Mouse (Mus musculus): ENCODE measurements around the gene Adamts12. TPM values are rescaled to one million over a fixed set of nuclear protein-coding genes. Genes with fewer than 3 reads are reported as not detected.

Gene Adamts12
- polyA plus RNA-seq, 1 experiment from 2014 or later = 0.35 TPM

GRCm38 (mm10) chr15:11210976-11211375 is 146.4 kb downstream of the Adamts12 start:
- WGBS (ENCODE audit: insufficient replicate concordance) = 60% methylated on average over 6 of the region's 6 CpGs
- ATAC-seq (ENCODE audit: insufficient read depth) = no peak

GRCm38 (mm10) chr15:11233906-11234632 is 169.5 kb downstream of the Adamts12 start:
- H3K4me2 ChIP-seq = no peak overlapping the region
- H3K36me3 ChIP-seq (replicated peaks) = no peaks in the 10 kb centered on the region
- H3K9me3 ChIP-seq (replicated peaks) = no peaks in the 10 kb centered on the region
- H3K9ac ChIP-seq = no peak overlapping the region
- no peak overlapping the region for H3K27ac ChIP-seq (replicated peaks)
- no peaks in the 10 kb centered on the region for H3K27me3 ChIP-seq
- no peaks in the 10 kb centered on the region for H3K4me1 ChIP-seq (replicated peaks)
- WGBS (ENCODE audit: insufficient replicate concordance) = 54% methylated on average over 4 of the region's 4 CpGs
- ATAC-seq (ENCODE audit: insufficient read depth) = no peak
- H3K4me3 ChIP-seq (replicated peaks) = no peak overlapping the region

More at GRCm38 (mm10) chr15:11210976-11211375, 146.4 kb downstream of the Adamts12 start:
- Histone ChIP-seq H3K4me1 (replicated peaks) (no peaks in the 10 kb centered on the region), H3K9me3 (replicated peaks) (no peaks in the 10 kb centered on the region), H3K9ac (no peak overlapping the region), H3K36me3 (replicated peaks) (no peaks in the 10 kb centered on the region), H3K4me2 (no peak overlapping the region), H3K4me3 (replicated peaks) (no peak overlapping the region), H3K27me3 (no peaks in the 10 kb centered on the region), H3K27ac (replicated peaks) (no peak overlapping the region)

DNA sequence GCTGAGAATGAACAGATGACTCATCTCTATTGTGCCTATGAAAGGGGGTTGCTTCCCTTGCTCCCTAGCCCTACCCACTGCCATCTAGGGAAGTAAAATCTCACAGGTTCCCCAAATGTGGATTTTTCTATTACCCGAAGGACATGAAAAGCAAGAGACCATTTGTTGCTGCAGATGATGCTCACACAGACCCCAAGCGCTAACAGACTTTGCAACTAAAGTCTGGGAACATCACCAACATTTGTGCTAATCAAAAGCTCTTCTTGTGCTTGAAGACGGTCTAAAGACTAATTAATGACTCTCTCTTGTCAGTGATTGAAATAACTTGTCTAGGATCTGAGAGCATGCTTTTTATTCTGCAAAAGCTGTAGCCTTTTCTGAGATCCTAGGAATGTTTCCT is 175.8 kb downstream of the Adamts12 start:
- H3K4me3 ChIP-seq (replicated peaks) = no peak overlapping the region
- H3K36me3 ChIP-seq (replicated peaks) = no peaks in the 10 kb centered on the region
- H3K9ac ChIP-seq = no peak overlapping the region
- WGBS (ENCODE audit: insufficient replicate concordance) = 60% methylated on average over 3 of the region's 3 CpGs
- no peaks in the 10 kb centered on the region for H3K9me3 ChIP-seq (replicated peaks)
- no peaks in the 10 kb centered on the region for H3K4me1 ChIP-seq (replicated peaks)
- H3K27me3 ChIP-seq = no peaks in the 10 kb centered on the region
- ATAC-seq (ENCODE audit: insufficient read depth) = no peak
- no peak overlapping the region for H3K4me2 ChIP-seq
- no peak overlapping the region for H3K27ac ChIP-seq (replicated peaks)

GRCm38 (mm10) chr15:11241288-11241687 is 176.7 kb downstream of the Adamts12 start:
- H3K36me3 ChIP-seq (replicated peaks) = no peaks in the 10 kb centered on the region
- H3K27ac ChIP-seq (replicated peaks) = no peak overlapping the region
- no peaks in the 10 kb centered on the region for H3K4me1 ChIP-seq (replicated peaks)
- no peak overlapping the region for H3K4me3 ChIP-seq (replicated peaks)
- H3K4me2 ChIP-seq = no peak overlapping the region
- H3K27me3 ChIP-seq = no peaks in the 10 kb centered on the region
- no peaks in the 10 kb centered on the region for H3K9me3 ChIP-seq (replicated peaks)
- no peak for ATAC-seq (ENCODE audit: insufficient read depth)
- whole genome bisulfite sequencing (ENCODE audit: insufficient replicate concordance) = 52% methylated on average over 2 of the region's 2 CpGs
- no peak overlapping the region for H3K9ac ChIP-seq

GRCm38 (mm10) chr15:11246402-11246801 is 181.8 kb downstream of the Adamts12 start:
- Histone ChIP-seq H3K4me1 (replicated peaks) (no peaks in the 10 kb centered on the region), H3K4me2 (no peak overlapping the region), H3K9ac (no peak overlapping the region), H3K27ac (replicated peaks) (no peak overlapping the region), H3K4me3 (replicated peaks) (no peak overlapping the region), H3K9me3 (replicated peaks) (no peaks in the 10 kb centered on the region), H3K27me3 (no peaks in the 10 kb centered on the region), H3K36me3 (replicated peaks) (no peaks in the 10 kb centered on the region)
- ATAC-seq (ENCODE audit: insufficient read depth) = no peak
- 33% methylated on average over 1 of the region's 1 CpGs for WGBS (ENCODE audit: insufficient replicate concordance)

DNA sequence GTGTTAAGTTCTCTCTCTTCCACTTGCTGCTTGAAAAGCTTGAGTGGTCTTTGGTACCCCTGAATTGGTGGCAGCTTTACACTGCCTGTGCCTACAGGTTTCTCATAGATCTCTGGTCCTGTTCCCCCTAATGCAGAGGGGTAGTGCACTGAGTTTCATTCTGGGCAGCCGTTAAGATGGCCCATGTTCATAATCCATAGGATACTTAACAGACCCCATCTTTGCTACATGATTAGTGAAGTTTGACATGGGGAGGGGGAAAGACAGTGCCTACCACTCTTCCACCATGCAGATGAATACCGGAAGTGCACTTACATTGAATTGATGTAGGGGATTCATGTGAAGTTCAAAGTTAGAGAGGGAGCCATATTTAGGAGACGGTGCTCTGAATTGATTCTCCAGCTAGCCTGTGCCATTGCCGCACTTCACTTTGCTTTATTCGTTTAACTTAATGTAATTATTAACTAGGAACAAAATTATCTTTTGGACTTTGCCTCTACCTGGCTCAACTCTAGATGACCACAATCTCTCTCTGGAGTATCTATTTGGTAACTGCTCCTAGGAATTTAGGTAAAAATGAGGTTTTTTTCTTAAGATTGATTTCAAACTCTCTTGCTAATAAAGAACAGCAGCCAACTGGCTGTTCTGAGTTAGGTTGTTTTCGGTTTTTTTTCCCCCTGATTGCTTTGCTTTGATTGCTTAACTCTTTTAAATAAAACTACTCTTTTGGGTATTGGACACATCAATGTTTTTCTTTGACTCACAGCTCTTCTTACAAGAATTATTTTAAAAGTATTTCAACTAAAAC is 214.9 kb downstream of the Adamts12 start:
- WGBS (ENCODE audit: insufficient replicate concordance) = 62% methylated on average over 6 of the region's 6 CpGs
- no peak for ATAC-seq (ENCODE audit: insufficient read depth)

GRCm38 (mm10) chr15:11280689-11281264 is 216.2 kb downstream of the Adamts12 start:
- H3K4me3 ChIP-seq (replicated peaks) = no peak overlapping the region
- H3K9ac ChIP-seq = no peak overlapping the region
- WGBS (ENCODE audit: insufficient replicate concordance) = 53% methylated on average over 6 of the region's 6 CpGs
- no peaks in the 10 kb centered on the region for H3K9me3 ChIP-seq (replicated peaks)
- H3K36me3 ChIP-seq (replicated peaks) = no peaks in the 10 kb centered on the region
- H3K27ac ChIP-seq (replicated peaks) = no peak overlapping the region
- no peaks in the 10 kb centered on the region for H3K27me3 ChIP-seq
- ATAC-seq (ENCODE audit: insufficient read depth) = no peak
- no peaks in the 10 kb centered on the region for H3K4me1 ChIP-seq (replicated peaks)
- H3K4me2 ChIP-seq = no peak overlapping the region

More for the DNA sequence above, 214.9 kb downstream of the Adamts12 start:
- Histone ChIP-seq H3K9me3 (replicated peaks) (no peaks in the 10 kb centered on the region), H3K4me3 (replicated peaks) (no peak overlapping the region), H3K4me2 (no peak overlapping the region), H3K9ac (no peak overlapping the region), H3K27ac (replicated peaks) (no peak overlapping the region), H3K4me1 (replicated peaks) (no peaks in the 10 kb centered on the region), H3K27me3 (no peaks in the 10 kb centered on the region), H3K36me3 (replicated peaks) (no peaks in the 10 kb centered on the region)

- Histone ChIP-seq H3K27me3 (no peaks in the 10 kb centered on the region), H3K9me3 (replicated peaks) (no peaks in the 10 kb centered on the region), H3K9ac (no peak overlapping the region), H3K4me2 (no peak overlapping the region), H3K4me3 (replicated peaks) (no peak overlapping the region), H3K36me3 (replicated peaks) (no peaks in the 10 kb centered on the region), H3K27ac (replicated peaks) (no peak overlapping the region), H3K4me1 (replicated peaks) (no peaks in the 10 kb centered on the region)
- no peak for ATAC-seq (ENCODE audit: insufficient read depth)
Measured at GRCm38 (mm10) chr15:11283171-11283570, 218.6 kb downstream of the Adamts12 start.

GRCm38 (mm10) chr15:11287780-11288179 is 223.2 kb downstream of the Adamts12 start:
- 72% methylated on average over 3 of the region's 3 CpGs for WGBS (ENCODE audit: insufficient replicate concordance)

DNA sequence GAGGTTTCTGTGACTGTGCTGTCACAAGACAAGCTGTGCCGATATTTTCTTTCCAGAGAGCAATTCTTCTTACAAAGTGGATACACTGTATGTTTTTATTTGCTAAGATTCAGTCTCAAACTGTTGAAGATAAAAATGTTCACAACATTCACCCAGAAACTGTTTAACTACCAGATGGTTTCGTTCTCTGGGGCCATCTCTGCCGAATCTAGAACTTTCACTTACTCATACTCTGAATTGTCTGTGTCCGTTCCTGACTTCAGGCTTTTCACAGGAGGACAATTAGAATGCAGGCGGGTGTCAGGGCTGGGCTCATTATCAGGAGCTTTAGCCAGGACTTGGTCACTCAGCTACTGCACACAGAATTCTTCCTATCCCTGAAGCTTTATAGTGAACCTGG is 227.7 kb downstream of the Adamts12 start:
- no peak for ATAC-seq (ENCODE audit: insufficient read depth)
- H3K4me1 ChIP-seq (replicated peaks) = no peaks in the 10 kb centered on the region
- H3K9ac ChIP-seq = no peak overlapping the region
- no peaks in the 10 kb centered on the region for H3K36me3 ChIP-seq (replicated peaks)
- no peak overlapping the region for H3K4me2 ChIP-seq
- no peak overlapping the region for H3K4me3 ChIP-seq (replicated peaks)
- H3K27ac ChIP-seq (replicated peaks) = no peak overlapping the region
- 67% methylated on average over 5 of the region's 5 CpGs for whole genome bisulfite sequencing (ENCODE audit: insufficient replicate concordance)
- H3K9me3 ChIP-seq (replicated peaks) = no peaks in the 10 kb centered on the region
- no peaks in the 10 kb centered on the region for H3K27me3 ChIP-seq

More at GRCm38 (mm10) chr15:11287780-11288179, 223.2 kb downstream of the Adamts12 start:
- Histone ChIP-seq H3K4me1 (replicated peaks) (no peaks in the 10 kb centered on the region), H3K4me3 (replicated peaks) (no peak overlapping the region), H3K27me3 (no peaks in the 10 kb centered on the region), H3K9ac (no peak overlapping the region), H3K9me3 (replicated peaks) (no peaks in the 10 kb centered on the region), H3K4me2 (no peak overlapping the region), H3K36me3 (replicated peaks) (no peaks in the 10 kb centered on the region), H3K27ac (replicated peaks) (no peak overlapping the region)
- ATAC-seq (ENCODE audit: insufficient read depth) = no peak

DNA sequence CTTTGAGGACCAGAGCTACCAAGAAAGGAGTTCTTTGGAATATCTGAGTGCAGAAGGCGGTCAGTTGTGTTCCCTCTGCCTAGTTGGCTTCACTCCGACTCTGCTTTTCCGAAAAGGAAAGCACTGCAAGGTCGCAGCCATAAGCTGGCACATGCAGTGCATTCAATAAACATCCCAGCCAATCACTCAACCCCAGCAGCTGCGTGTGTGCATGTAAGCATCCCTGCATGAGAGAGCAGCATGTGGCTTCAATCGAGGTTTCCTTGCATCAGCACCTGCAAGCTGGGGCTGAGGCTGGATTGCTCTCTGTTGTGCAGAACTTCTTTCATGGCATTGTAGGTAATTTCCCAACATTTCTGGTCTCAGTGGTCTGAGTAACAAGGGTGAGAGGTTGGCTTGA is 230.4 kb downstream of the Adamts12 start:
- no peak for ATAC-seq (ENCODE audit: insufficient read depth)
- H3K9me3 ChIP-seq (replicated peaks) = no peaks in the 10 kb centered on the region
- 64% methylated on average over 6 of the region's 6 CpGs for WGBS (ENCODE audit: insufficient replicate concordance)
- no peak overlapping the region for H3K9ac ChIP-seq
- H3K27me3 ChIP-seq = no peaks in the 10 kb centered on the region
- H3K36me3 ChIP-seq (replicated peaks) = no peaks in the 10 kb centered on the region
- no peak overlapping the region for H3K27ac ChIP-seq (replicated peaks)
- H3K4me1 ChIP-seq (replicated peaks) = no peaks in the 10 kb centered on the region
- H3K4me3 ChIP-seq (replicated peaks) = no peak overlapping the region
- no peak overlapping the region for H3K4me2 ChIP-seq
